Mouse (Mus musculus) hindbrain, embryonic 10.5 days (tissue): ENCODE results near the gene Slc35f1. TPM values are rescaled to one million over a fixed set of nuclear protein-coding genes. Genes with fewer than 3 reads are reported as not detected.

Source experiments
- DNase-seq: peaks from one replicate; pipeline ENCODE4 v3.0.0-alpha.2; 2017; ENCODE audit warnings: low spot score
- H3K27ac ChIP-seq: fragments of 300-500 bp; sonication (generic); 2 replicates; pipeline ENCODE4 v1.5.1; 2016; ENCODE audit warnings: mild to moderate bottlenecking, moderate library complexity
- H3K27me3 ChIP-seq: fragments of 300-500 bp; sonication (generic); 2 replicates; pipeline ENCODE4 v1.6.1; 2016; ENCODE audit warnings: mild to moderate bottlenecking; ENCODE audit not compliant: poor library complexity, insufficient read depth, severe bottlenecking
- H3K36me3 ChIP-seq: fragments of 300-500 bp; sonication (generic); 2 replicates; pipeline ENCODE4 v1.6.1; 2016; ENCODE audit warnings: mild to moderate bottlenecking, moderate library complexity
- H3K4me1 ChIP-seq: fragments of 300-500 bp; sonication (generic); replicated peaks from 2 replicates; pipeline ENCODE4 v1.6.1; 2016; ENCODE audit warnings: mild to moderate bottlenecking
- H3K4me3 ChIP-seq: fragments of 300-500 bp; sonication (generic); 2 replicates; pipeline ENCODE4 v1.5.1; 2016; ENCODE audit warnings: mild to moderate bottlenecking, moderate library complexity
- H3K9me3 ChIP-seq: fragments of 300-500 bp; sonication (generic); 2 replicates; pipeline ENCODE4 v1.6.1; 2016; ENCODE audit warnings: mild to moderate bottlenecking, moderate library complexity
- WGBS: fragments of 180-500 bp; shearing (Covaris S2); methylation state at CpG from one replicate; pipeline ENCODE4 v1.1.7; 2016; 5-methylcytosine and 5-hydroxymethylcytosine counted together
- polyA plus RNA-seq: library from polyadenylated mRNA; unstranded; fragments of >200 nt; fragmentation: Nextera tagmentation; extraction: Ambion mirVana; gene quantifications from 2 replicates; pipeline ENCODE4 v1.2.1, GENCODE M21; 2016

Gene Slc35f1
- polyA plus RNA-seq, 1 experiment from 2014 or later = 12.6 TPM

DNA sequence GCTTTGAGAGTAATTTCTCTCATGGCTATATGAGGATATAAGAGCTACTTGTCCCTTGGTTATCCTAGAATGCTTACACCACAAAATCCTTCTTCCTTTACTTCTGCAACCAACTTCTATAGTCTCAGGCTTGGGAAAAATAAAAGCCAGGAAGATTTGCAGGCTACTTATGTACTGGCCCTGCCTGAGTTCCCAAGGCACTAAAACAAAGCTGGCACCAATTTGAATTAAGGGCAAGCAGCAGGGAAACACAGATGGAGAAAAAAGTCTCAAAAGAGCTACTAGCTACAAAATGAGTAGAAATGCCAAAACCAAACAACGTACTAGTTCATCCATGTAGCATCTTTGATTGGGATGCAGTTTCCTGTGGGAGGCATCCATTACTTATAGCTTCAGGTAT is 288.9 kb downstream of the Slc35f1 start:
- no peaks in the 10 kb centered on the region for H3K36me3 ChIP-seq
- no peak for DNase-seq
- no peaks in the 10 kb centered on the region for H3K9me3 ChIP-seq
- no peak overlapping the region for H3K4me3 ChIP-seq
- no peaks in the 10 kb centered on the region for H3K27me3 ChIP-seq
- no peaks in the 10 kb centered on the region for H3K4me1 ChIP-seq
- H3K27ac ChIP-seq = no peak overlapping the region
- 88% methylated on average over 1 of the region's 1 CpGs for WGBS

DNA sequence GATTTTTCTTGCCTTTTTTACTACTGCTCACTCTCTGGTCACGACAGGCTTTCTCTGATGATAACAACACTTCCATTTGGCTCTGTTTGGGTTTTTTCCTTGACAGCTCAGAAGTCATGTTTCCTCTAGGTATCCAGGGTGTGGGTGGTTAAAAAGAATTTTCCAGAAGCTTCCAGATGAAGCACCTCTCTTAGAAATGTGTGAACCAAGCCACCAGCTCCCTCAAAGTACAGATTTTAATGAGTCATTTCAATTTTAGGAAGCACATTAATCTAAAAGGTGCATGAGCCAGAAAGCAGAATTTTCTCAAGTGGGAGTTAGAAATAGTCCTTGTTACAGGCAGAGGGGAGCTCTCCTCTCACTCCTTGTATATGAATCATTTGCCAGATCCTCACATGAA is 292.5 kb downstream of the Slc35f1 start:
- Histone ChIP-seq H3K27me3 (no peaks in the 10 kb centered on the region), H3K4me1 (no peaks in the 10 kb centered on the region), H3K27ac (no peak overlapping the region), H3K9me3 (no peaks in the 10 kb centered on the region), H3K4me3 (no peak overlapping the region), H3K36me3 (no peaks in the 10 kb centered on the region)
- DNase-seq = no peak
- 75% methylated on average over 1 of the region's 1 CpGs for WGBS

DNA sequence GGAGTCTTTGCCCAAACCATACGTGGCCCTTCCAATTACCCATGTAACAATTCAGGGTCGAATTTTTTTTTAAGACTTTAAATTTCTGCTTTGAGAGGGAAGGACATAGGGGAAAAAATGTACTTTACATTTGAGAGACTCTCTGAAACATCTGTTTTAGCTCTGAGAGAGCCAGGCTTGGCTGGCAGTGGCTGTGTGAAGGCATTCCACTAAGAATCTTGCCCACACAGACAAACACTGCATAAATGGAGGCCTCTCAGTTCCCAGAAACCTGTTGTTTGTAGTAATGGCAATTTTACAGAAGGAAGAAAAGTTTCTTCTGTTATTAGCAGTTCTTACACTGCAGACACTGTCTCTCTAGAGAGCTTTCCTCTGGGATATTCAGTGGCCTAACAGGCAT is 301.9 kb downstream of the Slc35f1 start:
- Histone ChIP-seq H3K27ac (no peak overlapping the region), H3K4me3 (no peak overlapping the region), H3K9me3 (no peaks in the 10 kb centered on the region), H3K36me3 (no peaks in the 10 kb centered on the region), H3K4me1 (no peaks in the 10 kb centered on the region), H3K27me3 (no peaks in the 10 kb centered on the region)
- DNase-seq = no peak
- WGBS = 71% methylated on average over 2 of the region's 2 CpGs

DNA sequence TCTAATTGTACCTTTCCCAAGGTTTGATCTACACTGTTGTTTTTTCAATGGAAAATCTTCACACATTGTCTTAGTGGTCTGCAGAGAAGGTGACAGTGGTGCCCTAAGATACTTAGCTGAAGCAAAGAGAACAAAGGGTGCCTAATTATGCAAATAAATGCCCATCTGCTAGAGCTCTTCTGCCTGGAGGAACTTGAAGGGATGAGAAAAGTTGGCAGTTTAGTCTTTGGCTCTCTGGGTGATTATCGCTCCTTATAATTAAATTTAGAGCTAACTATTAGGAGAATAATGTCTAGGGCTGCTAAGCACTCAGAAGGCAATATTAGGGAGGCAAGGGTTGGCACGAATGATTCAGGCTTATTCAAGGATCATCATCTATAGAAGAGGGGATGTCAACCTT is 306.6 kb downstream of the Slc35f1 start:
- Histone ChIP-seq H3K9me3 (no peaks in the 10 kb centered on the region), H3K27ac (no peak overlapping the region), H3K4me3 (no peak overlapping the region), H3K27me3 (no peaks in the 10 kb centered on the region), H3K36me3 (no peaks in the 10 kb centered on the region), H3K4me1 (no peaks in the 10 kb centered on the region)
- no peak for DNase-seq
- 77% methylated on average over 2 of the region's 2 CpGs for WGBS

DNA sequence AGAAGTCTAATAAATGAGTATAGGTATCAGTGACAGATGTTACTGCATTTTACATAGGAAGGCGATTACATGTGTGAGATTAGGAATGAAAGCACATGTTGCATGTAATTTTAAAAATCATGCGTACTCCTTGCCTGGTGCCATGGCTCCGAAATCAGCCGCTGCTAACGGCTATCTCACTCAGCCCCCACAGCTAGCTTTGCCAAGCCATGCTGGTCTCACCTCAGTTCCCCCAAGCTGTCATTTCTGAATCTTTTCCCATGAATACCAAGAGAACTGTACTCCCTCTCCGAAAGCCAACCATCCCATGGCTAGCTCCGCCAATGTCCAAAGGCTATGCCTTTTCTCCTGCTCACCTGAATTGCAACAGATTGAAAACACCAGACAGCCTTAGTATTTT is 310.8 kb downstream of the Slc35f1 start:
- H3K36me3 ChIP-seq = no peaks in the 10 kb centered on the region
- no peaks in the 10 kb centered on the region for H3K4me1 ChIP-seq
- no peak for DNase-seq
- WGBS = 93% methylated on average over 7 of the region's 7 CpGs
- no peak overlapping the region for H3K27ac ChIP-seq
- no peaks in the 10 kb centered on the region for H3K27me3 ChIP-seq
- H3K9me3 ChIP-seq = no peaks in the 10 kb centered on the region
- H3K4me3 ChIP-seq = no peak overlapping the region

DNA sequence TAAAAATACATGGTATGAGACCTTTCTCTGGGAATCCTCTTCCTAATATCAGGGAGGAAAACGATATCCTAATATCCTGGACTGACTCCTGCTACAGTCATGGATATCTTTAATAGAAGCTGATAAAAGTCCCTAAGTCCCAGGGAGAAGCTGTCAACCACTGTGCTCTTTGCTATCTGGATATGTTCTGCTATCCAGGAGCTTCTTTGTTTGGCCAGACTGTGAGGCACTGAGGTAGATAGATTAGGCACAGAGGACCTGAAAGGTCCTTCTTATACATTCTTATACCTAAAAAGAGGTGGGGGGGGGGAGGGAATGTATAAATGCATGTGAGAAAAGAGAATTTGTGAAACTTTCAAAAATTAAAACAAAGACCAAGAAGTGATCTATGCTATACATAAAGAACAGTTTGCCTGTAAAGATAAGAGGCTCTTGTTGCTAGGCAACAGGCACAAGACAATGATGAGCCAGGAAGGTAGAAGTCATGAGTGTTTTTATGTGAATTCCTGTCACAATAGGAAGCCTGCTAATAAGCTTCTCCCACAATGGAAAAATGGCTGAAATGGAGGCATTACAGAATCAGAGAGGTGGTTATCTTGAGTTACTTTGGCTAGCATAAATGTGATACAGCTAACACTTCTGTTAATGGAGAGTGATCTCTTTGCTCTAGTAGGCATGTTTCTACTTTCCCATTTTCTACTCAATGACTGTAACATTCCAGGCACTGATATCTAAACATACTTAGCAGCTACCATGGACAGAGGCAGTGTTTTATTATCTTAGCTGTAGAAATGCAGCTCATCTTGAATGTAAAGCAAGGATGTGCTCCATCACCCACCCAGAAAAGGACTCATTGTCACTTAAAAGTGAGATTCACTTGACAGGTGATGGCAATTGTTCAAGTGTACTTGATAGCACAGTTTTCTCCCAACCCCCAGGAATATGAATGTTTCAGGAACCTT is 316.2 kb downstream of the Slc35f1 start:
- no peak overlapping the region for H3K27ac ChIP-seq
- WGBS = 89% methylated on average over 1 of the region's 1 CpGs
- H3K9me3 ChIP-seq = no peaks in the 10 kb centered on the region

DNA sequence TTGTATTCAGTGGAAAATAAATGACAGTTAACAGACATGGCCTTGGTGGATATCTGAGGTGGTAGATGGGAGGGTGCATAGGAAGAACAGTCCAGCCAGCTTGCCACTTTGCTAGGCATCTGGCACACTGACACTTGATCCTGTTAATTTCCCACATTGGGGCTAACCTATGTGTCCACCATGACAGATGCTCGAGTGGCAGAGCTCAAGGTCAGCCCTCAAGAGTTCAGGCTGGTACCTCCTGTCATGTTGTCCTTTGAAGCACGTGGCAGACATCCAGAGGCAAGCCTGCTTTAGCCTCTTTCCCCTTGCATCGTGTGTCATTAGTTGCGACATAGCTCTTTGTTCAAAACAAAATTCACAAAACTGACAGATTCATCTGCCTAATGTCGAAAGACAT is 323.5 kb downstream of the Slc35f1 start:
- Histone ChIP-seq H3K27ac (no peak overlapping the region), H3K9me3 (no peaks in the 10 kb centered on the region), H3K27me3 (no peaks in the 10 kb centered on the region), H3K4me3 (no peak overlapping the region), H3K4me1 (no peaks in the 10 kb centered on the region), H3K36me3 (no peaks in the 10 kb centered on the region)
- peak; percentile 14 for DNase-seq
- WGBS = 73% methylated on average over 5 of the region's 5 CpGs

More for the DNA sequence above, 316.2 kb downstream of the Slc35f1 start:
- peaks cover 4% of the 10 kb centered on the region; the same call in 1 of the 2 replicates for H3K4me1 ChIP-seq
- H3K27me3 ChIP-seq = no peaks in the 10 kb centered on the region
- no peak for DNase-seq
- H3K4me3 ChIP-seq = no peak overlapping the region
- H3K36me3 ChIP-seq = no peaks in the 10 kb centered on the region

DNA sequence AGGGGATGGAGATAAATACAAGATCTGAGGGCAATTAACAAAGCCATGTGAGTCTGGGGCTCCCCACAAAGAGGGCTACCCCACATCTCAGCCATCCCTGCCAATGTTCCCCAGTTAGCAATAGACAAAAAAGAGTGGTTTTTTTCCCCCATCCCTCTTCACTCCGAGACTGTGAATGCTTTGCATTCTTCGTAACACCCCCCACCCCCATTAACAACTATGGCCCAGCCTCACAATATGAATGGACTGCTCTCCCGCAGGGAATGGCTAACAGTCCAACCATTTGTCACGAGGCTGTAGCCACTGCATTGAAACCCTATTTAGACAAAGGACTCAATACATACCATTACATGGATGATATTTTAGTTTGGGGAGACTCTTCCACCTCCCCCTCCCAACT is 338.1 kb downstream of the Slc35f1 start:
- no peak overlapping the region for H3K4me3 ChIP-seq
- H3K36me3 ChIP-seq = no peaks in the 10 kb centered on the region
- H3K27ac ChIP-seq = 0 out of 2 replicates have a peak overlapping the region, but pooled peaks have one; percentile 40
- H3K9me3 ChIP-seq = no peaks in the 10 kb centered on the region
- H3K4me1 ChIP-seq = peaks cover 14% of the 10 kb centered on the region
- no peaks in the 10 kb centered on the region for H3K27me3 ChIP-seq
- WGBS = 31% methylated on average over 4 of the region's 4 CpGs
- DNase-seq = peak; percentile 8

DNA sequence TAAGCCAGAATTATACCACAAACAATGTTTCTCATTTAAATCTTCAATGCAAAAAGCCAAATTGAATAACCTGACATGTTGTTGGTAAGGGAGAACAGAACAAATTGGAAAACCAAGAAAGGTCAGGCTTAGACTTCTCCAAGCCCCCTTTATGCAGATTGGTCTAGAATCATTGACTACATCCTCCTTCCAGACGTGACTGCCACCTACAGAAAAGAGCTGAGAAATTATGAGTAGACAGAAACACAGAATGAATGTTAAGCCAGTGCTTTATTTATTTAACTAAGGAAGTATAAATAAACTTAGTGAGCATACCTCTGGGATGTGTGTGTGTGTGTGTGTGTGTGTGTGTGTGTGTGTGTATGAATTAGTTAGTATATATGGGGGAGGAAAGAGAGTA is 344.9 kb downstream of the Slc35f1 start:
- H3K36me3 ChIP-seq = no peaks in the 10 kb centered on the region
- H3K4me1 ChIP-seq = no peaks in the 10 kb centered on the region
- no peaks in the 10 kb centered on the region for H3K9me3 ChIP-seq
- H3K4me3 ChIP-seq = no peak overlapping the region
- H3K27ac ChIP-seq = no peak overlapping the region
- H3K27me3 ChIP-seq = no peaks in the 10 kb centered on the region
- no peak for DNase-seq
- WGBS = 63% methylated on average over 1 of the region's 1 CpGs

DNA sequence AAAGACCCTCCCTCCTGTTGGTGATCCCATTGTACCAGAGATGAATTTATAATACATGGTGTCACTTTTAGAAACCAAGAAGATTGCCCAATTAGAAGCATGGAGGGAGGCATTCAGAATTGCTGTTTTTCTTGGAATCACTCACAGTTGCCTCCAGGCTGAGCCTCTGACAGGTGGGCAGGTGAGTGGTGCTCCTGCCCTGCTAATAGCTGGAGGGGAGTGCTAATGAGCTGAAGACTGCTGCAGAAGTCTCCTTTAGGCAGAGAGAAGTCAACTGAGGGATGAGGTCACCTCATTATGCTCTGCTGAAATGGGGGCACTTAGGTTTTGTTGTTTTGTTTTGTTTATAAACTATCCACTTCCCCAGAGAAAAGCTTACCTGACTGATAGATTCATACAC is 355.6 kb downstream of the Slc35f1 start:
- Histone ChIP-seq H3K36me3 (no peaks in the 10 kb centered on the region), H3K27ac (no peak overlapping the region), H3K9me3 (no peaks in the 10 kb centered on the region), H3K4me3 (no peak overlapping the region), H3K27me3 (no peaks in the 10 kb centered on the region), H3K4me1 (no peaks in the 10 kb centered on the region)
- DNase-seq = no peak

DNA sequence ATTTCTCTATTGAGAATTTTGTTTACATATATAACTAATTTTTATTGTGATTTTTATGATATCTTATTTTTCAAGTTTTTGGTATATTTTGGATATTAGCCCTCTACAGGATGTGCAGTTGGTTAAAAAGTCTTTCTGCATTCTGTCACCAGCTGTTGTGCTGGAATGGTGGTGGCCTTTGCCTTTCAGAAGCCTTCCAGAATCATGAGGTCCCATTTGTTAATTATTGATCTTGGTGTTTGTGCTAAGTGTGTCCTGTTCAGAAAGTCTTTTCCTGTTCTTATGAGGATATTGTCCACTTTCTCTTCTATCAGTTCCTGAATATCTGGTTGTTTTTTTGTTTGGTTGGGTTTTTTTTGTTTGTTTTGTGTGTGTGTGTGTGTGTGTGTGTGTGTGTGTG is 362.2 kb downstream of the Slc35f1 start:
- peaks cover 10% of the 10 kb centered on the region for H3K9me3 ChIP-seq
- no peak overlapping the region for H3K27ac ChIP-seq
- no peak overlapping the region for H3K4me3 ChIP-seq
- no peaks in the 10 kb centered on the region for H3K27me3 ChIP-seq
- H3K36me3 ChIP-seq = no peaks in the 10 kb centered on the region
- DNase-seq = no peak
- H3K4me1 ChIP-seq = no peaks in the 10 kb centered on the region

DNA sequence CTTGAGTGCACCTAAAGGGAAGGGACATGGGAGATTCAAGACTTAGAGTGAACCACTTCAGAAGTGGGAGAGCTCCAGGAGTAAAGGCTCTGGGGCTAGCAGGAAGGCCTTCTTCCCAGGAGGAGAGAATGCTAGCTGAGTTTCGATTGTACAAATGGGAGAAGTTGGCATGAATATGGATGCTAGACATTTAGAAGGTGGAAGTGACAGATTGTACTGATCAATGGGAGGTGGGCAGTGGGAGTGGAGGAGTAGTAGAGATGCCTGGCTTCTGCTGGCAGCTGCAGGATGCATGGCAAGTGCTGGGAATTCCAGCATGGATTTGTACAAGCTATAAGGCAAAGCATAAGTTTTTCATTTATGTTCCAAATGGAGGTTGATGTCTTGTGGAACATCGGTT is 370.4 kb downstream of the Slc35f1 start:
- H3K9me3 ChIP-seq = peaks cover 10% of the 10 kb centered on the region
- DNase-seq = no peak
- H3K27ac ChIP-seq = no peak overlapping the region

DNA sequence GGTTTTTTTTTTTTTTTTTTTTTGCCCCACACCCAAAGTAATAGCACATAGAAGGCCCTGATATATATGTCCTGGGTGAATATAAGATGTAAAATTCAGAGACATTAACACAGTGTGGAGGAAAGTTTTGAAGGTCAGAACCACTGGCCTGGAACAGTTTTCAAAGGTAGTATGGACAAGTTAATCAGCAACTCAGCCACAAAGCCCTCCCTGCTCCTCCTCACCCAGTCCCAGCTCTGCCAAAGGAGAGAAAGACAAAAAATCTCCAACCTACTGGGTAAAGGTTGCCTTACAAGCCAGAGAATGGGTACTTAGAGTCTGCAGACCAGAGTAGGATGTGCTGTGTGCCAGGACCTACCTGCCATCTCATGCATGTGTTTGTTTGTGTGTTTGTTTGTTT is 372.4 kb downstream of the Slc35f1 start:
- Histone ChIP-seq H3K36me3 (no peaks in the 10 kb centered on the region), H3K27me3 (no peaks in the 10 kb centered on the region), H3K9me3 (no peaks in the 10 kb centered on the region), H3K27ac (no peak overlapping the region), H3K4me1 (no peaks in the 10 kb centered on the region), H3K4me3 (no peak overlapping the region)
- DNase-seq = no peak

More for the DNA sequence above, 370.4 kb downstream of the Slc35f1 start:
- no peak overlapping the region for H3K4me3 ChIP-seq
- no peaks in the 10 kb centered on the region for H3K4me1 ChIP-seq
- no peaks in the 10 kb centered on the region for H3K36me3 ChIP-seq
- H3K27me3 ChIP-seq = no peaks in the 10 kb centered on the region
- 91% methylated on average over 2 of the region's 2 CpGs for WGBS
